Mouse (Mus musculus) forebrain, embryonic 12.5 days (tissue): ENCODE measurements around the gene Sned1. TPM values are rescaled to one million over a fixed set of nuclear protein-coding genes. Genes with fewer than 3 reads are reported as not detected.
"Not testable (repeated sequence)": the region's sequence is repeated elsewhere in the genome, so short reads cannot be mapped to it uniquely, and the experiment has no call there.

Experiments
- ATAC-seq: fragments of 200-750 bp; cut with Nextera tagmentation; 2 replicates; pipeline ENCODE4 v1.8.0; 2017; ENCODE audit warnings: moderate TSS enrichment; ENCODE audit not compliant: low FRiP score
- H3K27ac ChIP-seq: fragments of 300-500 bp; sonication (generic); 2 replicates; pipeline ENCODE4 v1.5.1; 2016; ENCODE audit warnings: mild to moderate bottlenecking
- H3K27me3 ChIP-seq: fragments of 300-500 bp; sonication (generic); 2 replicates; pipeline ENCODE4 v1.6.1; 2016; ENCODE audit warnings: mild to moderate bottlenecking
- H3K36me3 ChIP-seq: fragments of 300-500 bp; sonication (generic); replicated peaks from 2 replicates; pipeline ENCODE4 v1.6.1; 2016; ENCODE audit warnings: mild to moderate bottlenecking
- H3K4me1 ChIP-seq: fragments of 300-500 bp; sonication (generic); 2 replicates; pipeline ENCODE4 v1.6.1; 2016
- H3K4me2 ChIP-seq: fragments of 300-500 bp; sonication (generic); 2 replicates; pipeline ENCODE4 v1.6.1; 2016; ENCODE audit warnings: mild to moderate bottlenecking, moderate library complexity
- H3K4me3 ChIP-seq: fragments of 300-500 bp; sonication (generic); replicated peaks from 2 replicates; pipeline ENCODE4 v1.5.1; 2016; ENCODE audit warnings: mild to moderate bottlenecking
- H3K9ac ChIP-seq: fragments of 300-500 bp; sonication (generic); 2 replicates; pipeline ENCODE4 v1.6.1; 2016; ENCODE audit warnings: mild to moderate bottlenecking
- H3K9me3 ChIP-seq: fragments of 300-500 bp; sonication (generic); 2 replicates; pipeline ENCODE4 v1.6.1; 2016
- WGBS: fragments of 180-500 bp; shearing (Covaris S2); methylation state at CpG from one replicate; pipeline ENCODE4 v1.1.7; 2016; 5-methylcytosine and 5-hydroxymethylcytosine counted together
- polyA plus RNA-seq: library from polyadenylated mRNA; unstranded; fragments of >200 nt; fragmentation: Nextera tagmentation; extraction: Ambion mirVana; gene quantifications from 2 replicates; pipeline ENCODE4 v1.2.1, GENCODE M21; 2016

Gene Sned1
- 4.3 and 5.3 TPM in 2 replicates for polyA plus RNA-seq

DNA sequence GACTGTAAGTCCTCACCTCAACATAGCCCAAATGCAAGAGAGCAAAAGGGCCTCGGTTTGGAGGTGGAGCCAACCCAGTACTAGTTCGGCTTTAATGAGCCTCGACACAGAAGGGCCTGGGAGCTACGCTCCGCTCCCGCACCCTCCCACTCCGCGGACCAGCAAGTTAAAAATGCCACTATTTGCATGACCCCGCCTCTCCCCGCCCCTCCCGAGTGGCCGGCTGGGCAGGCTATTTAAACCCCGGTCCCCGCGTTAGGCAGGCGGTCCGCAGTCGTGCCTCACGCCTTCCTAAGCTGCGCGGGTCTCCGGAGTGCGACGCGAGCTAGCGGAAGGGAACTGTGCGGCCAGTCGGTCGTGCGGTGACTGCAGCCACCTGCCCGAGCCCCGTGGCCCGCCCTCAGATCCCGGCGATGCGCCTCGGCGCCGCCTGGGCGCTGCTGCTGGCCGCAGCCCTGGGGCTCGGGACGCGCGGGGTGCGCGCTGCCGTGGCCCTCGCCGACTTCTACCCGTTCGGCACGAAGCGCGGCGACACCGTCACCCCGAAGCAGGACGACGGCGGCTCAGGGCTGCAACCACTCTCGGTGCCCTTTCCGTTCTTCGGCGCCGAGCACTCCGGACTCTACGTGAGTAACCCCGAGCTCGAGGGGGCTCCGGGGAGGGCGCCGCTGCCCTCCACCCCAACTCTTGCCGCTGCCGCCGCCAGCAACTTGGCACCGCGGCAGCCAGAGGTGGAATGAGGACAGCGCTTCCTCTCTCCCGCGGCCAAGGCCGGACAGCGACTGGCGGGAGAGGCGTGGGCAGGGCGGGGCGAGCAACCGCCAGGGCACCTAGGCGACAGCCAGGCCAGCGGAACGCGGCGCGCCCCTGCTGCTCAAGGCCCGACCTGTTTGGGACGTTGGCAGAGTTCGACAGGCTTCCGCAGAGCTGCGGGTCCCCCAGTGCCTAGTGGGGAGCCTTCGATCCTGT lies at the start of gene Sned1:
Gene Sned1, plus strand, starts transcription at position 266 of the 969 bp plus-strand sequence.
- under 1% methylated on average over 96 of the region's 100 CpGs for WGBS
- H3K4me1 ChIP-seq: peaks cover 18% of the 10 kb centered on the region
- H3K9ac ChIP-seq: peak within 1 kb of the TSS; percentile 59
- no peaks in the 10 kb centered on the region for H3K36me3 ChIP-seq
- no peak within 1 kb of the TSS for H3K27ac ChIP-seq
- H3K27me3 ChIP-seq: peaks cover 55% of the 10 kb centered on the region
- peak within 1 kb of the TSS; percentile 100 for H3K4me2 ChIP-seq
- peak; percentile 86 for ATAC-seq
- peak within 1 kb of the TSS; percentile 57 for H3K4me3 ChIP-seq
- no peaks in the 10 kb centered on the region for H3K9me3 ChIP-seq

DNA sequence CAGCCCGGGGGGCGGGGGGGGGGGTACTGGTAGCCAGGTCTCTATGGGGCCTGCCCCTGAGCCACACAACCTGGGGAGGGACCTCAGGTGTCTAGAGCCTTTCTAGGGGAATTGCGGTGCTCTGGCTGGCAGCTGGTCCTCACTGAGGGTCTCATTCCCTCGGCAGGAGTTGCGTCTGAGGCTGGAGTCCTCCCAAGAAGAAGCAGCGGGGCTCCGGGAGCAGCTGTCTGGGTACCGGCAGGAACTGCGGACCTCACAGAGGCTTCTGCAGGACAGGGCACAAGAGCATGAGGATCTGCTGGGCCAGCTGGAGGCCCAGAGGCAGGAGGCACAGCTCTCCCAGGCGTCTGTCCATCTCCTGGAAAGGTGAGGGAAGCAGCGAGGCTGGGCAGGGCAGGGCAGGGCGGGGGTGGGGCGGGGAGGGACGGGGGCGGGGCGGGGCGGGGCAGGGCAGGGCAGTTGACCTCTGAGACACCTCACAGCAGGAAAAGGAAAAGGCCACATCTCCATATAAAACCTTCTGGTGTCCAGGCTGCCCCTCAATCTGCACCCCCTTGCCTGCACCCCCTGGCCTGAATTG lies 44.8 kb upstream of the Sned1 start:
- Histone ChIP-seq H3K4me2 (no peak overlapping the region), H3K9me3 (no peaks in the 10 kb centered on the region), H3K27ac (no peak overlapping the region), H3K4me1 (peaks cover 7% of the 10 kb centered on the region), H3K4me3 (no peak overlapping the region), H3K9ac (no peak overlapping the region), H3K36me3 (no peaks in the 10 kb centered on the region), H3K27me3 (peaks cover 31% of the 10 kb centered on the region)
- no peak for ATAC-seq
- WGBS: 6% methylated on average over 12 of the region's 17 CpGs

DNA sequence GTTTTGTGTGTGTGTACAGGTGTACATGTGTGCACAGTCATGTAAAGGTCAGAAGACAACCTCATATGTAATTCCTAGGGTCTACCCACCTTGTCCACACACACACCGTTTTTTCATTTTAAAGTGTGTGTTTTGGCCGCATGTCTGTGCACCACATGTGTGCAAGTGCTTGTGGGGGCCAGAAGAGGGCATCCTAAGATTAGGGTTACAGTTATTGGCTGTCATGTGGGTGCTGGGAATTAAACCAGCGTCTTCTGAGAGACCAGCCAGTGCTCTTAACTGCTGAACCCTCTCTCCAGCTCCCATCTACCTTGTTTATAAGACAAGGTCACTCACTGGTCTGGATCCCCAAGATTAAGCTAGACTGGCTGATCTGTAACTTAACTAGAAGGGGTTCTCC lies 40.7 kb upstream of the Sned1 start:
- no peak for ATAC-seq
- no peak overlapping the region for H3K9ac ChIP-seq
- no peak overlapping the region for H3K27ac ChIP-seq
- H3K4me2 ChIP-seq: no peak overlapping the region
- H3K9me3 ChIP-seq: no peaks in the 10 kb centered on the region
- H3K27me3 ChIP-seq: peaks cover 14% of the 10 kb centered on the region
- WGBS: 81% methylated on average over 3 of the region's 3 CpGs
- peaks cover 7% of the 10 kb centered on the region for H3K4me1 ChIP-seq
- H3K4me3 ChIP-seq: no peak overlapping the region
- H3K36me3 ChIP-seq: no peaks in the 10 kb centered on the region

DNA sequence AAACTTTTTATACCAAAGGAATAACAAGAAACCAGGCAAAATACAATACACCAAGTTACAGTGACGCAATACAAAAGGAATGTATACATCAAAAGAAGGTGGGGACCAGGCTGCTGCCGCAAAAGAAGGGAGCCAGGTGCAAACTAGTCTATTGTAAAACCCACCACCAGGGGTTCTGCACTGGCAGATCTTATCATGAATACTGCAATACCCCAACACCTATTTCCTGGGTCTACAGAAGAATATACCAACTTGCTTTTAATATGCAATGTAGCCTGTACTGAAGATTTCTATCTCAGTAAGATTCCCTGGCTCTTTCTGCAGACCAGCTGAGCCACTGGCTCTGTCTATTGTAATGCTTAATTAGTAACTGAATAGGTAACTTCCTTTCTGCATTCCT lies 38.2 kb upstream of the Sned1 start:
- H3K4me2 ChIP-seq, ATAC-seq, H3K36me3 ChIP-seq, H3K4me3 ChIP-seq, H3K27ac ChIP-seq, H3K27me3 ChIP-seq, H3K4me1 ChIP-seq, H3K9ac ChIP-seq, H3K9me3 ChIP-seq: not testable (repeated sequence)
- 96% methylated on average over 2 of the region's 2 CpGs for WGBS

DNA sequence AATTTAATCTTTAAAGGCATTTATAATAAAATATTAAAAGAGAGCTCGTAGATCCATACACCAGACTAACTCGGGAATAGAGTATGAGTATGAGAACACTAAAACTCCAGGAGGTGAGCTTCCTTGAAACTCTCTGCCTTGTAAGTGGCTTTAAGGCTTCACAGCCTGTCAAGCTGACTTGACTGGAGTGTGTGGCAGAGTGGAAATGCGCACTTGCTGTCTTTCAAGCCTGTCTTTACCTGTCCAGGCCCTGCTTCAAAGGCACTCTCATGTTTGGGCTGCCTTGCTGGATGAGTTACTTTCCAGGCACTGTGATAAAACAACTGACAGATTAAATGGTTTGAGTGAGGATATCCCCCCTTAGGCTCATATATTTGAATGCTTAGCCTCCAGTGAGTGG lies 37.7 kb upstream of the Sned1 start:
- H3K27me3 ChIP-seq: no peaks in the 10 kb centered on the region
- WGBS: 85% methylated on average over 3 of the region's 3 CpGs
- H3K27ac ChIP-seq: no peak overlapping the region
- no peaks in the 10 kb centered on the region for H3K36me3 ChIP-seq
- no peak overlapping the region for H3K4me3 ChIP-seq
- H3K9me3 ChIP-seq: no peaks in the 10 kb centered on the region
- H3K4me1 ChIP-seq: no peaks in the 10 kb centered on the region
- no peak overlapping the region for H3K4me2 ChIP-seq
- ATAC-seq: no peak
- no peak overlapping the region for H3K9ac ChIP-seq

DNA sequence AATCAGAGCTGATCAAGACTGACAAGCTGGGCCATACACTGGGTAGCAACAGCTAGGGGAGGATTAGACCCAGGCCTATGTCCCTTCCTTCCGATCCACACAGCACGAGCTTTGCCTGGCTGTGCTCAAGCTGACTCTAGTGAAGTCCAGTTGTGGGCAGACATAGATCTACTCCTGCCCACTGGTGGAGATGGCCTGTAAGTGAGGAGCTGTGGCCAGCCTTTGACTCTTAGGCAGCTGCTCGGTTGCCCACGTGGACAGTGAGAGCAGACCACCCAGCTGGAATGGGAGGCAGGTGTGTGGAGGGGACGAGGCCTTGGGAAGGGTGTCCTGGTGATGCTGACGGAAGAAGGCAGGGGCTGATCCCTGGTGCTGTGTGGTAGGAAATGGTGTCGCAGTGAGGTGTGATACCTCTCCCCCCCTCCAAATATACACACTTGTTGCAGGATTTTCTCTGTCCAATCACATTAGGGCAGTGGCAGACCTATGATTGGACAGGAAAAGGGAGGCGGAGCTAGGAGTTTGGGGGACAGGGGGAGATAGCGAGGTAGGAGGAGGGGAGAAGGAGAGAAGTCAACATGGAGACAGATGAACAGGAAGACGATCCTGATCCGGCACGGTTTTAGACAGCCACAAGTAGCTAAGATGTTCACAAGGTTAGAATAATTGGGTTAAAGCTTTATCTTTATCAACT lies 29.2 kb upstream of the Sned1 start:
- H3K27ac ChIP-seq: no peak overlapping the region
- H3K4me1 ChIP-seq: peaks cover 13% of the 10 kb centered on the region
- ATAC-seq: no peak
- 59% methylated on average over 12 of the region's 12 CpGs for WGBS
- no peak overlapping the region for H3K4me2 ChIP-seq
- H3K36me3 ChIP-seq: no peaks in the 10 kb centered on the region
- no peaks in the 10 kb centered on the region for H3K27me3 ChIP-seq
- no peak overlapping the region for H3K4me3 ChIP-seq
- H3K9me3 ChIP-seq: no peaks in the 10 kb centered on the region
- H3K9ac ChIP-seq: no peak overlapping the region

DNA sequence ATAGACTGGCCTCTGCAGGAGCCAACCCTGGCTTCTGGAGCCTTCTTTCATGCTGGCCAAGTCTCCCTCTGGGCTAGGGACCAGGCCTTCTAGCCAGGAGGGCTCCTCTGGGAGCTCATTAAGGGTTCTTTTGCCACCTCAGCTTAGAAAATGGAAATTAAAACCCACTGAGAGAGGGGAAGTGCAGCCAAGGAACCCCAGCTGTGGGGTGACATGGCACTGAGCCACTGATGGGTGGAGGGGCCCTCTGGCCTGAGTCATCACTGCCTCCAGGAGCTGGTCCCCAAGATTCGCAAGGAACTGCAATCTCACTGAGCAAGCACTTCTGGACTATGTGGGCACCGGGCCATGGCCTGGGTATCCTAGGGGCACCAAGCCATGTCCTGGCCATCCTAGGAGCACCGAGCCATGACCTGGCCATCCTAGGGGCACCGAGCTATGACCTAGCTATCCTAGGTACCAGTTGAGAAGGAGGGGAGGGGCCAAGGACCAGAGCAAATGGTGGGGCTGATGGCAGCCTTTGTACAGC lies 28.0 kb upstream of the Sned1 start:
- Histone ChIP-seq H3K9me3 (no peaks in the 10 kb centered on the region), H3K4me1 (peaks cover 19% of the 10 kb centered on the region), H3K9ac (no peak overlapping the region), H3K4me2 (no peak overlapping the region), H3K27me3 (no peaks in the 10 kb centered on the region), H3K27ac (no peak overlapping the region), H3K4me3 (no peak overlapping the region), H3K36me3 (no peaks in the 10 kb centered on the region)
- no peak for ATAC-seq
- 94% methylated on average over 4 of the region's 4 CpGs for WGBS

DNA sequence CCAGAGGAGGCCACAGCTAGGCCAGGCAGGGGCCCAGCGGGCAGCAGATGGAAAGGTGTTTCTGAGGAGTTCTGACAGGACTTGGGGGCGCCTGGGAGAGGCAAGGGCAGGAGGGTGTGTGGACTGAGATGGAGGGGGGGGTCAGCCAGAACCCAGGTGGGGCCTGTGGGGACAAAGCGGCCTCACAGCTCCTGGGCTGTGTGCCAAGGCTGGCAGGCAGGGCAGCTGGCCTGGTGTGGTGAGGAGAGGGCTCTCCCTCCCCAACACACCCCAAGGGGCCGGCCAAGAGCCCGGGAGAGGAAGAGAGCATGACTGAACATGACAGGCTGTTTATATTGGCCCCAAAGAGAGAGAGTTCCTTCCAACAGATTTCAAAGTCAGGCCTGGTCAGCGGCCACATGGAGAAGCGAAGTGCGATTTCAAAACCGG lies 25.4 kb upstream of the Sned1 start:
- Histone ChIP-seq H3K36me3 (no peaks in the 10 kb centered on the region), H3K9ac (no peak overlapping the region), H3K27ac (peak overlapping the region; percentile 27), H3K27me3 (no peaks in the 10 kb centered on the region), H3K9me3 (no peaks in the 10 kb centered on the region), H3K4me1 (peaks cover 29% of the 10 kb centered on the region), H3K4me3 (no peak overlapping the region), H3K4me2 (no peak overlapping the region)
- WGBS: 62% methylated on average over 9 of the region's 9 CpGs
- peak; percentile 63 for ATAC-seq

DNA sequence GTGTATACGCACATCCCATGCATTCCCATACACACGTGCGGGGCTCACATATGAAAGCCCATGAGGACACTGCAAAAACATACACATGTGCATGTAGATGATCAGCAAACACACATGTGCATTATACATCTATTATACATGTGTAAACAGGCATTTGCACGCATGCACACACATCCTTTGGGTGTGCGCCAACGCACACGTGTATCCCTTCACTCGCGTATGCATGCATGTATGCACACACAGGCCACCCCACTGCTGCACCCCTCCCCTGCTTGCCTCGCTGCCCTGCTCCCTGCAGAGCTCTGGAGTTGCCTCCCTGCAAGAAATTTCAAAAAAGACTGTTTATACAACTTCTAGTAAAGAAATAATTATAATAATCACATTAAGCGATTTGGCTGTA lies 24.6 kb upstream of the Sned1 start:
- Histone ChIP-seq H3K27ac (no peak overlapping the region), H3K9me3 (no peaks in the 10 kb centered on the region), H3K36me3 (no peaks in the 10 kb centered on the region), H3K9ac (no peak overlapping the region), H3K4me3 (no peak overlapping the region), H3K4me2 (no peak overlapping the region), H3K27me3 (no peaks in the 10 kb centered on the region), H3K4me1 (peaks cover 29% of the 10 kb centered on the region)
- ATAC-seq: no peak
- 88% methylated on average over 11 of the region's 11 CpGs for WGBS

DNA sequence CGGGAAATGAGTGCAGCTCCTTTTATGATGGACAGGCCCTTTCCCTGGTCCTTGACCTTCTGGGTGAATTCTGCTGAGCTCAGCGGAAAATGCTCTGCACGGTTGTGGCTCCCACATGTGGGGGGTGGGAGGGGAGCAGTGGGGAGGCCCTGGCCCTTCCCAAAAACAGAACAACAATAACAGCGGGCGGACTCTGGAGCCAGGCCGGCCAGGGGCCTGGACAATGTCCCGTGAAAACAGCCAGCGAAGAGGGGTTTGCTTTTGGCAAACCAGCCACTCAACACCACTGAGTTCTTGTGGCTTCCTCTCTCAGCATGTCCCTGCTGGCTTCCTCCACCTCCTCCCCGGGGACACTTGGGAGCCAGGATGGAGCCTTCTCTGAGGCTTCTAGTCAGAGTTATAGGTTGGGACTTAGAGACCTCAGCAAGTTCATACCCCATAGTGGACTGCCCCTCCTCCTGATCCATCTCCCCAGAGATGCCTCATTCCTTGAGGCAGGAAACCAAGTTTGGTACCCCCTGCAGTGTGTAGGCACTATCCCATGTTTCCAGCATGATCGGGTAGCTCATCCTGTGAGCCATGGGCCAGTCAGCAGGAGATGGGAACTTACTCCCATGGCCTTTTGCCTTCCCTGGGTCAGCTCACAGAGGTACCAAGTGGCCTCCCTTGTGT lies 24.0 kb upstream of the Sned1 start:
- H3K9ac ChIP-seq: no peak overlapping the region
- H3K4me3 ChIP-seq: no peak overlapping the region
- H3K27me3 ChIP-seq: no peaks in the 10 kb centered on the region
- no peak for ATAC-seq
- no peak overlapping the region for H3K4me2 ChIP-seq
- 49% methylated on average over 10 of the region's 10 CpGs for WGBS
- H3K4me1 ChIP-seq: peaks cover 29% of the 10 kb centered on the region
- H3K36me3 ChIP-seq: no peaks in the 10 kb centered on the region
- H3K27ac ChIP-seq: no peak overlapping the region
- no peaks in the 10 kb centered on the region for H3K9me3 ChIP-seq

DNA sequence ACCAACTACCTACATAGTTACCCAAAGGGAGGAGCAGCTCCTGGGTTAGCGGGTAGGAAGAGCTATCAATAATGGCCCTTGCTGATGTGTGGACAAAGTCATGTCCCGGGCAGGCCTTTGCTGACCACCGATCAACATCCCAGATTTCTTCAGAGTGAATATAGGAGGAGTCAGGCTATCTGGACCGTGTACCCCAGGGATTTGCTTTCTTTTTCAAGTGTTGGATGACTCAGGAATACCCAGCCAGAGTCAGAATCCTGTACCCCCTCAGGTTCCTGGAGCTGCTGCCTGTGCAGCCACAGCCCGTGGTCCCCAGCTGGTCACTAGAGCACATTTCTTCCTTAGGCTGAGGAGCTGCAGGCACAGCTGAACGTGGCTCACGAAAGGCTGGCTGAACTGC lies 23.2 kb upstream of the Sned1 start:
- H3K9ac ChIP-seq: no peak overlapping the region
- no peaks in the 10 kb centered on the region for H3K27me3 ChIP-seq
- no peaks in the 10 kb centered on the region for H3K9me3 ChIP-seq
- WGBS: 80% methylated on average over 7 of the region's 7 CpGs
- no peaks in the 10 kb centered on the region for H3K36me3 ChIP-seq
- peaks cover 29% of the 10 kb centered on the region for H3K4me1 ChIP-seq
- no peak overlapping the region for H3K27ac ChIP-seq
- no peak overlapping the region for H3K4me3 ChIP-seq
- ATAC-seq: no peak
- H3K4me2 ChIP-seq: no peak overlapping the region

DNA sequence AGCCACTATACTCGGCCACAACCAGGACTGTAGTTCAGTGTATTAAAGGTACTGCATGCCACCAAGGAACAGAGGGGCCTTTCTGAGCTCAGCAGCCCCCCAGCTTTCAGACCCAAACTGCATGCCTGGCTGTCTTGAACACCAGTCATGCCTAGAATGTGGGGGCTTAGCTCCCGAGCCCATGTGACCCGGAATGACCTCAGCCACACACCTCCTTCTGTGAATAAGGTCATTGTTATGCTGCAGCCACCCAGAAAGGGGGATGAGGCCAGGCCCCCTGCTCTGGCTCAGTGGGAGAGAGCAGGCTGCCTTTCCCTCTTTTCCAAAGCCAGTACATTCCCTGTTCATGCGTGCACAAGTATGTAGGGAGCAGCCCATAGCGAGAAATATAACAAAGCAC lies 21.0 kb upstream of the Sned1 start:
- no peak for ATAC-seq
- H3K4me3 ChIP-seq: no peak overlapping the region
- H3K27me3 ChIP-seq: no peaks in the 10 kb centered on the region
- no peaks in the 10 kb centered on the region for H3K9me3 ChIP-seq
- no peak overlapping the region for H3K9ac ChIP-seq
- no peak overlapping the region for H3K27ac ChIP-seq
- H3K4me2 ChIP-seq: no peak overlapping the region
- H3K36me3 ChIP-seq: no peaks in the 10 kb centered on the region
- WGBS: 20% methylated on average over 5 of the region's 5 CpGs
- peaks cover 29% of the 10 kb centered on the region for H3K4me1 ChIP-seq
